Mouse (Mus musculus): Measurements from ENCODE around the gene Gpr153. TPM values are rescaled to one million over a fixed set of nuclear protein-coding genes. Genes with fewer than 3 reads are reported as not detected.

The Gpr153 gene
- total and polyA plus RNA-seq, 3 experiments = 0.30 to 1.4 (median 0.70) TPM

DNA sequence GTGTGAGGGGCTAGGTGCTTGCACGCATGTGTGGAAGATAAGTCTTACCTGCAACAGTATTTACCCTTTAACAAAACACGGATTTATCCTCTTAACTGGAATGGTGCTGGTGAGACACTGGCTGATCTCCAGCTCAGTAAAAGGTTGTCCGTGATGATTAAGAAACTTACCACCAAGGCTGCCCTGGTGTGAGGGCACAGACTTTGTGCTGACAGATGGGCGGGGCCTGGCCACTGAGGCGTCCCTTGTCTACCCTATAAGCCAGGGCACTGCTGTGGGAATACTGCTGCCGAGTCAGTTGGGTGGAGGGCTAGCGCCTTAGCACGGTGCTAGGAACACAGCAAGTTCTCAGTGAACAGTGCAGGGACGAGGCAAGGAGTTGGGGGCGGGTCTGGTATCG is 28.0 kb downstream of the Gpr153 start:
- Histone ChIP-seq H3K9me3 (replicated peaks; ENCODE audit: low read length) (no peaks in the 10 kb centered on the region), H3K4me3 (replicated peaks in 1 of 3; ENCODE audit: low read depth in 2 of 3, low read length in 2 of 3, poor library complexity in 1 of 3) (no peak overlapping the region), H3K27me3 (replicated peaks) (no peaks in the 10 kb centered on the region), H3K4me1 (ENCODE audit: control insufficient read depth in 1 of 2, insufficient read depth in 2 of 2) (peaks cover 9 to 25% of the 10 kb centered on the region in 2 experiments; a peak in 3 of 4 replicates), H3K79me2 (replicated peaks; ENCODE audit: control insufficient read depth, extremely low read depth, insufficient read depth, poor library complexity, severe bottlenecking) (peaks cover 5% of the 10 kb centered on the region; the same call in 1 of the 2 replicates), H3K4me2 (ENCODE audit: insufficient read depth, low read depth, poor library complexity, severe bottlenecking) (no peak overlapping the region), H3K36me3 (replicated peaks in 1 of 2; ENCODE audit: control insufficient read depth in 1 of 2, insufficient read depth in 1 of 2, low read length in 1 of 2) (peaks cover 44 to 74% of the 10 kb centered on the region in 2 experiments), H3K9ac (ENCODE audit: insufficient read depth, low read depth) (no peak overlapping the region), H3K27ac (ENCODE audit: insufficient read depth, low read depth) (no peak overlapping the region)
- DNase-seq (ENCODE audit: extremely low read depth) = no peak
- no peak for TF ChIP-seq CTCF (conservative IDR thresholded peaks at IDR 0.05 in 1 of 2, IDR thresholded peaks at IDR 0.05 in 1 of 2; ENCODE audit: low read depth in 2 of 2, low read length in 2 of 2)
- no peak for TF ChIP-seq MEF2A (IDR thresholded peaks at IDR 0.05; ENCODE audit: borderline replicate concordance, low read depth, low read length)
- TF ChIP-seq HCFC1 (IDR thresholded peaks at IDR 0.05; ENCODE audit: low read depth, low read length) = no peak
- no peak for TF ChIP-seq PAX5 (IDR thresholded peaks at IDR 0.05; ENCODE audit: low read length)
- in situ Hi-C loops (cut with MboI; ENCODE audit: low pct_ligation_motif_present, low pct_unique_long_range_greater_than_20kb, low sequenced_read_pairs) = no loop called here
- dilution Hi-C loops (cut with MboI; ENCODE audit: extremely low pct_ligation_motif_present, extremely low pct_unique_long_range_greater_than_20kb, low sequenced_read_pairs) = no loop called here

DNA sequence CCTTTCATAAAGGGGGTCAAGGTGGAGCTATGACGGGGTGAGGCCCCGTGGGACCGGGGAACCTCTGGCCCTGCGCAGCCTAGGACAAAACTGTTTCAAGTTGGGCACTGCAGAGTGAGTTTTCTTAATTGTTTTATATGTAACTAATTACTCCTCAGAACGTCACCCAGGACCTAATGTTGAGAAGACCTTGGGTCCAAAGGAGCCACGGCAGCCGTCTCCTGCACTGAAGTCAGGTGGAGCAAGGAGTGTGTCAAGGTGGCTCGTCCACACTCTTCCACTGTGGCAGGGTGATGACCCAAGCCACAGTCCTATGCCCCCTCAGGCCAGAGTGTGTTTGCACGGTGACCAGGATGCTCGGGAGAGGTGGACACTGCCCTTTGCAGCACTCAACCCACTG is 29.1 kb downstream of the Gpr153 start:
- DNase-seq (ENCODE audit: extremely low read depth) = no peak
- H3K27ac ChIP-seq (ENCODE audit: insufficient read depth, low read depth) = no peak overlapping the region
- dilution Hi-C loops (cut with MboI; ENCODE audit: extremely low pct_ligation_motif_present, extremely low pct_unique_long_range_greater_than_20kb, low sequenced_read_pairs) = no loop called here

DNA sequence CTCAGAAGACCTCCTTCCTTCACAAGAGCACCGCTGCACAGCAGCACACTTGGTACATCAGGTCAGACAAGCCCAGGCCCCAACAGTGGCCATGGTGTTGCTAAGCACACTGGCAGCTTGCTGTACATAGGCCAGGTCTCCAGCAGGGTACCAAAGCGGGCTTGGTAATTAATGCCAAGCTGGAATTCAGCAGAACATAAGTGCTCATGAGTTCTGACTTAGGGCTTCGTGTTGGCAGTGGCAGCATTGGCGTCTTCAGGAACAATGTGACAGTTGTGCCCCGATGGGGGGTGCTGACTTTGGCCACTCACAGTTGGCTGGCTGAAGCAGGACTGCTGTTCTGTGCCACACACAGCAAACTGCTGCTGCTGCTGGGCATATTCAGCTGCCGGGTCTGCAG is 30.7 kb downstream of the Gpr153 start:
- no peak overlapping the region for H3K4me2 ChIP-seq (ENCODE audit: insufficient read depth, low read depth, poor library complexity, severe bottlenecking)
- no peak for DNase-seq (ENCODE audit: extremely low read depth)
- no peak overlapping the region for H3K4me3 ChIP-seq (replicated peaks in 1 of 3; ENCODE audit: low read depth in 2 of 3, low read length in 2 of 3, poor library complexity in 1 of 3)
- no peaks in the 10 kb centered on the region for H3K9me3 ChIP-seq (replicated peaks; ENCODE audit: low read length)
- H3K27me3 ChIP-seq (replicated peaks) = no peaks in the 10 kb centered on the region
- no peak overlapping the region for H3K9ac ChIP-seq (ENCODE audit: insufficient read depth, low read depth)
- dilution Hi-C loops (cut with MboI; ENCODE audit: extremely low pct_ligation_motif_present, extremely low pct_unique_long_range_greater_than_20kb, low sequenced_read_pairs) = no loop called here
- TF ChIP-seq POLR2AphosphoS2 (IDR thresholded peaks at IDR 0.05; ENCODE audit: low read depth, low read length) = no peak
- TF ChIP-seq EP300 (IDR thresholded peaks at IDR 0.05; ENCODE audit: low read length) = no peak
- TF ChIP-seq CHD2 (IDR thresholded peaks at IDR 0.05; ENCODE audit: low read length) = no peak
- no peak for TF ChIP-seq CTCF (conservative IDR thresholded peaks at IDR 0.05 in 1 of 2, IDR thresholded peaks at IDR 0.05 in 1 of 2; ENCODE audit: low read depth in 2 of 2, low read length in 2 of 2)
- no peak for TF ChIP-seq TBP (conservative IDR thresholded peaks at IDR 0.05; ENCODE audit: low read depth, low read length)
- TF ChIP-seq NELFE (IDR thresholded peaks at IDR 0.05; ENCODE audit: low read depth, low read length) = no peak
- TF ChIP-seq NRF1 (IDR thresholded peaks at IDR 0.05; ENCODE audit: low read depth, low read length) = no peak
- no peak for TF ChIP-seq HCFC1 (IDR thresholded peaks at IDR 0.05; ENCODE audit: low read depth, low read length)
- TF ChIP-seq JUND (conservative IDR thresholded peaks at IDR 0.05; ENCODE audit: low read depth, low read length) = no peak
- no peak for TF ChIP-seq USF1 (IDR thresholded peaks at IDR 0.05; ENCODE audit: low read depth, low read length)
- TF ChIP-seq MAFK (IDR thresholded peaks at IDR 0.05; ENCODE audit: insufficient replicate concordance, low read length) = no peak
- no peak for TF ChIP-seq ETS1 (conservative IDR thresholded peaks at IDR 0.05; ENCODE audit: low read depth, low read length)
- TF ChIP-seq POLR2A (IDR thresholded peaks at IDR 0.05; ENCODE audit: low read depth, low read length) = no peak
- TF ChIP-seq UBTF (IDR thresholded peaks at IDR 0.05; ENCODE audit: low read depth, low read length) = no peak
- no peak for TF ChIP-seq MXI1 (IDR thresholded peaks at IDR 0.05; ENCODE audit: low read depth, low read length)
- no peak for TF ChIP-seq SMC3 (IDR thresholded peaks at IDR 0.05; ENCODE audit: low read depth, low read length)
- no peak for TF ChIP-seq ZNF384 (IDR thresholded peaks at IDR 0.05; ENCODE audit: low read depth, low read length)
- TF ChIP-seq ZC3H11A (IDR thresholded peaks at IDR 0.05; ENCODE audit: low read depth, low read length) = no peak
- TF ChIP-seq MEF2A (IDR thresholded peaks at IDR 0.05; ENCODE audit: borderline replicate concordance, low read depth, low read length) = no peak
- H3K4me1 ChIP-seq (ENCODE audit: control insufficient read depth in 1 of 2, insufficient read depth in 2 of 2) = peaks cover 0 to 6% of the 10 kb centered on the region in 2 experiments; a peak in 1 of 4 replicates
- H3K79me2 ChIP-seq (replicated peaks; ENCODE audit: control insufficient read depth, extremely low read depth, insufficient read depth, poor library complexity, severe bottlenecking) = no peaks in the 10 kb centered on the region
- in situ Hi-C loops (cut with MboI; ENCODE audit: low pct_ligation_motif_present, low pct_unique_long_range_greater_than_20kb, low sequenced_read_pairs) = no loop called here
- H3K27ac ChIP-seq (ENCODE audit: insufficient read depth, low read depth) = no peak overlapping the region
- H3K36me3 ChIP-seq (replicated peaks in 1 of 2; ENCODE audit: control insufficient read depth in 1 of 2, insufficient read depth in 1 of 2, low read length in 1 of 2) = peaks cover 47 to 91% of the 10 kb centered on the region in 2 experiments

More for the DNA sequence above, 29.1 kb downstream of the Gpr153 start:
- Histone ChIP-seq H3K4me1 (ENCODE audit: control insufficient read depth in 1 of 2, insufficient read depth in 2 of 2) (peaks cover 9 to 20% of the 10 kb centered on the region in 2 experiments; a peak in 3 of 4 replicates), H3K9me3 (replicated peaks; ENCODE audit: low read length) (no peaks in the 10 kb centered on the region), H3K27me3 (replicated peaks) (no peaks in the 10 kb centered on the region), H3K36me3 (replicated peaks in 1 of 2; ENCODE audit: control insufficient read depth in 1 of 2, insufficient read depth in 1 of 2, low read length in 1 of 2) (peaks cover 44 to 84% of the 10 kb centered on the region in 2 experiments), H3K4me3 (replicated peaks in 1 of 3; ENCODE audit: low read depth in 2 of 3, low read length in 2 of 3, poor library complexity in 1 of 3) (no peak overlapping the region), H3K9ac (ENCODE audit: insufficient read depth, low read depth) (no peak overlapping the region), H3K79me2 (replicated peaks; ENCODE audit: control insufficient read depth, extremely low read depth, insufficient read depth, poor library complexity, severe bottlenecking) (no peaks in the 10 kb centered on the region; the same call in 1 of the 2 replicates), H3K4me2 (ENCODE audit: insufficient read depth, low read depth, poor library complexity, severe bottlenecking) (no peak overlapping the region)
- in situ Hi-C loops (cut with MboI; ENCODE audit: low pct_ligation_motif_present, low pct_unique_long_range_greater_than_20kb, low sequenced_read_pairs) = no loop called here
- no peak for TF ChIP-seq ZKSCAN1 (IDR thresholded peaks at IDR 0.05; ENCODE audit: borderline replicate concordance, low read depth, low read length)
- TF ChIP-seq JUN (IDR thresholded peaks at IDR 0.05; ENCODE audit: insufficient read depth, low read depth, low read length) = no peak
- TF ChIP-seq MYC (IDR thresholded peaks at IDR 0.05; ENCODE audit: low read depth, low read length) = no peak
- TF ChIP-seq HCFC1 (IDR thresholded peaks at IDR 0.05; ENCODE audit: low read depth, low read length) = no peak
- TF ChIP-seq MEF2A (IDR thresholded peaks at IDR 0.05; ENCODE audit: borderline replicate concordance, low read depth, low read length) = no peak
- no peak for TF ChIP-seq ELF1 (IDR thresholded peaks at IDR 0.05; ENCODE audit: low read depth, low read length)
- no peak for TF ChIP-seq USF1 (IDR thresholded peaks at IDR 0.05; ENCODE audit: low read depth, low read length)
- no peak for TF ChIP-seq CTCF (conservative IDR thresholded peaks at IDR 0.05 in 1 of 2, IDR thresholded peaks at IDR 0.05 in 1 of 2; ENCODE audit: low read depth in 2 of 2, low read length in 2 of 2)
- TF ChIP-seq PAX5 (IDR thresholded peaks at IDR 0.05; ENCODE audit: low read length) = no peak
- no peak for TF ChIP-seq TBP (conservative IDR thresholded peaks at IDR 0.05; ENCODE audit: low read depth, low read length)
- no peak for TF ChIP-seq BHLHE40 (IDR thresholded peaks at IDR 0.05; ENCODE audit: low read depth, low read length)

Measured in CH12.LX (cell line).